Mouse (Mus musculus) stomach, postnatal 0 days (tissue): ENCODE measurements around the gene Rdh7. TPM values are rescaled to one million over a fixed set of nuclear protein-coding genes. Genes with fewer than 3 reads are reported as not detected.
"Not testable (repeated sequence)": the region's sequence is repeated elsewhere in the genome, so short reads cannot be mapped to it uniquely, and the experiment has no call there.

Source experiments
- ATAC-seq: fragments of 200-750 bp; cut with Nextera tagmentation; 2 replicates; pipeline ENCODE4 v1.8.0; 2017; ENCODE audit not compliant: low FRiP score, low TSS enrichment
- DNase-seq: peaks from one replicate; pipeline ENCODE4 v3.0.0-alpha.2; 2016; ENCODE audit warnings: low spot score
- H3K27ac ChIP-seq: fragments of 300-500 bp; sonication (generic); replicated peaks from 2 replicates; pipeline ENCODE4 v1.5.1; 2014; ENCODE audit warnings: mild to moderate bottlenecking, control low read depth
- H3K27me3 ChIP-seq: fragments of 300-500 bp; sonication (generic); 2 replicates; pipeline ENCODE4 v1.6.1; 2014; ENCODE audit warnings: low read length; ENCODE audit not compliant: control insufficient read depth, insufficient read depth
- H3K36me3 ChIP-seq: fragments of 300-500 bp; sonication (generic); 2 replicates; pipeline ENCODE4 v1.6.1; 2014; ENCODE audit warnings: low read length, mixed read lengths; ENCODE audit not compliant: control insufficient read depth, insufficient read depth
- H3K4me1 ChIP-seq: fragments of 300-500 bp; sonication (generic); replicated peaks from 2 replicates; pipeline ENCODE4 v1.6.1; 2014; ENCODE audit warnings: antibody characterized with exemption; ENCODE audit not compliant: control insufficient read depth, insufficient read depth
- H3K4me2 ChIP-seq: fragments of 300-500 bp; sonication (generic); replicated peaks from 2 replicates; pipeline ENCODE4 v1.6.1; 2014; ENCODE audit warnings: low read depth, mild to moderate bottlenecking, control low read depth, moderate library complexity
- H3K4me3 ChIP-seq: fragments of 300-500 bp; sonication (generic); 2 replicates; pipeline ENCODE4 v1.5.1; 2014; ENCODE audit warnings: low read depth, low read length, control low read depth
- H3K9ac ChIP-seq: fragments of 300-500 bp; sonication (generic); 2 replicates; pipeline ENCODE4 v1.6.1; 2014; ENCODE audit warnings: mild to moderate bottlenecking, low read length, control low read depth, mixed read lengths
- H3K9me3 ChIP-seq: fragments of 300-500 bp; sonication (generic); 2 replicates; pipeline ENCODE4 v1.6.1; 2016; ENCODE audit warnings: low read length; ENCODE audit not compliant: control insufficient read depth
- CTCF ChIP-seq: IDR thresholded peaks from 2 replicates; pipeline ENCODE4 v1.5.1; 2016; ENCODE audit warnings: antibody characterized with exemption, low read depth, mild to moderate bottlenecking, moderate library complexity
- EP300 ChIP-seq: optimal IDR thresholded peaks from 2 replicates; pipeline ENCODE3; 2016; ENCODE audit warnings: antibody characterized with exemption
- WGBS: fragments of 180-500 bp; shearing (Covaris S2); extraction: QIAGEN DNeasy Blood & Tissue Kit; methylation state at CpG from one replicate; pipeline ENCODE4 v1.1.7; 2014; 5-methylcytosine and 5-hydroxymethylcytosine counted together
- polyA plus RNA-seq: library from polyadenylated mRNA; unstranded; fragments of >200 nt; fragmentation: Nextera tagmentation; extraction: Ambion mirVana; gene quantifications from 2 replicates; pipeline ENCODE4 v1.2.1, GENCODE M21; 2015

The Rdh7 gene
- polyA plus RNA-seq, 1 experiment from 2014 or later: 1.9 TPM

DNA sequence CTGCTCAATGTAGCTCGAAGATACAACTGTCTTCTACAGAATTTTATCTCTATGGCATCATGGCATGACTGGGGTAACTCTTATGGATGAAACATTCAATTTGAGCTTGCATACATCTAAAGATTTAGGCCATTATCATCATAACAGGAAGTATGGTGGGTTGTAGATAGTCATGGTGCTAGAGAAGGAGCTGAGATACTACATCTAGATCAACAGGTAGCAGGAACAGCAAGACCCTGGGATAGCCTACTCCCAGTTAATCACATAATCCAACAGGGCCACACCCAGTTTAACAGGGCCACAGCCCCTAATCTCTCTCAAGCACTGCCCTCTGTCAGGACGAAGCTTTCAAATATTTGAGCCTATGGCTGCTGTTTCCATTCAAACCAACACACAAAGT is 47.8 kb downstream of the Rdh7 start:
- no peaks in the 10 kb centered on the region for H3K27me3 ChIP-seq

DNA sequence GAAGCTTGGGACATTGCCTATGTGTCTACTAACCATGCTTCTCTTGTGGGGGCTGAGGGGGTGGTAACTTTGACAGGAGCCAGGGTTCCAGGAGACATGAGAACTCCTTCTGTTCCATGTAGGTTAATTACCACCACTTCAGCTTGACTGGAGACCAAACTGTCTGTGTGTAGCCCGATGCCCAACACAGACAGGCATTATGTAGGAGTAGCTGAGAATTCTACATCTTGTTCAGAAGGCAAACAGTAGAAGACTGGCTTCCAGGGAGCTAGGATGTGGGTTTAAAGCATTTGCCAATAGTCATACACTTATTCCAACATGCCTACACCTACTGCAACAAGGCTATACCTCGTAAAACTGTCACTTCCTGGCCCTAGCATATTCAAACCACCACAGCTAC is 50.1 kb downstream of the Rdh7 start:
- Histone ChIP-seq H3K4me1 (no peaks in the 10 kb centered on the region), H3K4me3 (no peak overlapping the region), H3K9me3 (no peaks in the 10 kb centered on the region), H3K27ac (no peak overlapping the region), H3K4me2 (no peak overlapping the region), H3K9ac (no peak overlapping the region), H3K36me3 (no peaks in the 10 kb centered on the region), H3K27me3 (no peaks in the 10 kb centered on the region)
- WGBS: 83% methylated on average over 2 of the region's 2 CpGs
- no peak for DNase-seq
- no peak for ATAC-seq
- TF ChIP-seq CTCF: no peak
- no peak for TF ChIP-seq EP300

More for the DNA sequence above, 47.8 kb downstream of the Rdh7 start:
- no peaks in the 10 kb centered on the region for H3K36me3 ChIP-seq
- no peak overlapping the region for H3K4me3 ChIP-seq
- TF ChIP-seq CTCF (no peak), EP300 (no peak)
- H3K9me3 ChIP-seq: no peaks in the 10 kb centered on the region
- no peak overlapping the region for H3K9ac ChIP-seq
- no peak overlapping the region for H3K4me2 ChIP-seq
- WGBS: 70% methylated on average over 2 of the region's 2 CpGs
- no peak overlapping the region for H3K27ac ChIP-seq
- DNase-seq: no peak
- no peaks in the 10 kb centered on the region for H3K4me1 ChIP-seq
- no peak for ATAC-seq

DNA sequence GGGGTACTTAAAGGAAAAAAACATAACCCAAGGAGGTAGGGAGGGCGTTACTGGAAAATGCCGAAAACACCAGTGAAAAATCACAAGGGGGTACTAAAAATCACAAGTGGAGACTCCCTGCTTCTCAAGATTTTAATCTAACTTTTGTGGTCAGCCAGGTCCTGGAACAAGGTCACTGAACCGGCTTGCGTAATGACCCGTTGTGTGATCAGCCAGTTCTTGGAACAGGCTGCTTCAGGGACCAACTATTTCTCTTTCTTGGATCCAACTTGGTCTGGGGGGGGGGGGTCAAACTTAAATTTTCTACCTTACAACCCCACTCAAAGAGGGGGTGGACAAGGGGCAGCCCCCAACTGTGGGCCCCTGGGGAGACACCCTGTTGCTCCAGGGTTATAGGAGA is 50.8 kb downstream of the Rdh7 start:
- WGBS: 92% methylated on average over 5 of the region's 5 CpGs
- not testable (repeated sequence) for H3K27me3 ChIP-seq, DNase-seq

DNA sequence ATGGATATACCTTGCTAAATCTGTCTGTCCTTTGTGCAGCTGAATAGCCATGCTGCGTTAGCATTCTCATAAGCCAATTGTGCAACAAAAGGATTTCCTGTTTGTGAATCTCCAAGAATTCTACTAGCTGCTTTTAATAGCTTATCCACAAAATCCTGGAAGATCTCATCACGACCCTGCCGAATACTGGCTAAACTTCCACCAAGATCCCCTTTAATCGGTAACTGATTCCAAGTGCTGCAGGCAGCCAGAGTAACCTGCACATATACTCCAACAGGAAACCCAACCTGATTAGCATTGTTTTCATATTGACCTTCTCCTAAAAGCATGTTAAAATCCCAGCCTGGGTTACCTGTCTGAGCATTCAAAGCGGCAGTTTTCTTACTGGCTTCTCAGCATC is 53.3 kb downstream of the Rdh7 start:
- no peaks in the 10 kb centered on the region for H3K9me3 ChIP-seq

More for the DNA sequence above, 50.8 kb downstream of the Rdh7 start:
- not testable (repeated sequence) for H3K4me3 ChIP-seq, H3K4me2 ChIP-seq, H3K36me3 ChIP-seq, H3K9ac ChIP-seq, H3K27ac ChIP-seq, ATAC-seq, H3K9me3 ChIP-seq, H3K4me1 ChIP-seq

DNA sequence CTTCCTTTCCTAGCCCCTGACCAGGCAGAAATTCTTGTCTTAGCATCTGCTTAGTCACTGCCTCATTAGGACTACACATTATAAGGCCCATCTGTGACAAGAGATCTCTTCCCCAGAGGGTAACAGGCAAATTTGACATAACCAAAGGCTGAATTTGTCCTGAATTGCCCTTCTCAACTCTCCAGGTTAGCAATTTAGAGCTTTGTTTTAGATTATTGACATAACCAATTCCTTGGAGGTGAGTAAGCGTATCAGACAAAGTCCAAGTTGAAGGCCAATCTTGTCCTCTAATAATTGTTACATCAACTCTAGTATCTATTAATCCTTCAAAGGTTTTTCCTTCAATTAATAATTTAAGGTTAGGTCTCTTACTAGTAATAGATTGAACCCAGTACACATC is 54.4 kb downstream of the Rdh7 start:
- H3K4me1 ChIP-seq, ATAC-seq, H3K27me3 ChIP-seq, H3K36me3 ChIP-seq, H3K4me2 ChIP-seq, DNase-seq, H3K27ac ChIP-seq, H3K9ac ChIP-seq, H3K4me3 ChIP-seq, H3K9me3 ChIP-seq: not testable (repeated sequence)
- WGBS: 89% methylated on average over 1 of the region's 1 CpGs

More for the DNA sequence above, 53.3 kb downstream of the Rdh7 start:
- Histone ChIP-seq H3K4me2 (no peak overlapping the region), H3K4me1 (no peaks in the 10 kb centered on the region), H3K9ac (no peak overlapping the region), H3K36me3 (no peaks in the 10 kb centered on the region), H3K27me3 (no peaks in the 10 kb centered on the region), H3K27ac (no peak overlapping the region), H3K4me3 (no peak overlapping the region)
- WGBS: 62% methylated on average over 5 of the region's 5 CpGs
- TF ChIP-seq CTCF (no peak), EP300 (no peak)
- DNase-seq (no peak), ATAC-seq (no peak)

Other genes with a start within 250 kb of the Rdh7 start
- 31.4 and 34.6 TPM in 2 replicates for gene Stat6, start 245.8 kb downstream of the Rdh7 start, polyA plus RNA-seq
- gene Nemp1, start 221.9 kb downstream of the Rdh7 start, polyA plus RNA-seq: 4.1 and 4.5 TPM in 2 replicates
- 6.8 and 8.9 TPM in 2 replicates for gene Nab2, start 220.2 kb downstream of the Rdh7 start, polyA plus RNA-seq
- gene Myo1a, start 183.6 kb downstream of the Rdh7 start, polyA plus RNA-seq: 39.3 and 42.1 TPM in 2 replicates
- gene Tac2, start 164.3 kb downstream of the Rdh7 start, polyA plus RNA-seq: 0.34 and 0.35 TPM in 2 replicates
- 1.4 and 1.6 TPM in 2 replicates for gene Zbtb39, start 149.3 kb downstream of the Rdh7 start, polyA plus RNA-seq
- 0.77 and 0.92 TPM in 2 replicates for gene Gpr182, start 137.1 kb downstream of the Rdh7 start, polyA plus RNA-seq
- gene Rdh1, start 129.1 kb downstream of the Rdh7 start, polyA plus RNA-seq: 0.19 and 0.23 TPM in 2 replicates
- gene Rdh16f1, start 129.0 kb downstream of the Rdh7 start, polyA plus RNA-seq: 0.67 and 0.69 TPM in 2 replicates
- not detected in 2 replicates for gene Rdh9, start 112.4 kb downstream of the Rdh7 start, polyA plus RNA-seq
- gene Rdh16, start 87.7 kb downstream of the Rdh7 start, polyA plus RNA-seq: 1.0 and 1.5 TPM in 2 replicates
- gene Rdh19, start 38.9 kb downstream of the Rdh7 start, polyA plus RNA-seq: not detected in 2 replicates
- gene Rdh16f2, start 22.3 kb downstream of the Rdh7 start, polyA plus RNA-seq: not detected in 2 replicates
- gene Sdr9c7, start 9.7 kb upstream of the Rdh7 start, polyA plus RNA-seq: 24.6 and 24.7 TPM in 2 replicates
- gene Hsd17b6, start 118.8 kb upstream of the Rdh7 start, polyA plus RNA-seq: 5.0 and 5.7 TPM in 2 replicates
- gene Prim1, start 126.4 kb upstream of the Rdh7 start, polyA plus RNA-seq: 27.3 and 27.4 TPM in 2 replicates
- gene Naca, start 146.8 kb upstream of the Rdh7 start, polyA plus RNA-seq: 618 and 628 TPM in 2 replicates
- gene Ptges3, start 170.1 kb upstream of the Rdh7 start, polyA plus RNA-seq: 297 and 316 TPM in 2 replicates
- gene Atp5b, start 194.5 kb upstream of the Rdh7 start, polyA plus RNA-seq: 2,044 and 2,075 TPM in 2 replicates
- 5.5 and 7.9 TPM in 2 replicates for gene Baz2a, start 202.8 kb upstream of the Rdh7 start, polyA plus RNA-seq